Mouse (Mus musculus): ENCODE data around the gene Btrc. TPM values are rescaled to one million over a fixed set of nuclear protein-coding genes. Genes with fewer than 3 reads are reported as not detected.

Btrc gene
- polyA plus RNA-seq, 1 experiment from 2014 or later = 65.1 TPM

DNA sequence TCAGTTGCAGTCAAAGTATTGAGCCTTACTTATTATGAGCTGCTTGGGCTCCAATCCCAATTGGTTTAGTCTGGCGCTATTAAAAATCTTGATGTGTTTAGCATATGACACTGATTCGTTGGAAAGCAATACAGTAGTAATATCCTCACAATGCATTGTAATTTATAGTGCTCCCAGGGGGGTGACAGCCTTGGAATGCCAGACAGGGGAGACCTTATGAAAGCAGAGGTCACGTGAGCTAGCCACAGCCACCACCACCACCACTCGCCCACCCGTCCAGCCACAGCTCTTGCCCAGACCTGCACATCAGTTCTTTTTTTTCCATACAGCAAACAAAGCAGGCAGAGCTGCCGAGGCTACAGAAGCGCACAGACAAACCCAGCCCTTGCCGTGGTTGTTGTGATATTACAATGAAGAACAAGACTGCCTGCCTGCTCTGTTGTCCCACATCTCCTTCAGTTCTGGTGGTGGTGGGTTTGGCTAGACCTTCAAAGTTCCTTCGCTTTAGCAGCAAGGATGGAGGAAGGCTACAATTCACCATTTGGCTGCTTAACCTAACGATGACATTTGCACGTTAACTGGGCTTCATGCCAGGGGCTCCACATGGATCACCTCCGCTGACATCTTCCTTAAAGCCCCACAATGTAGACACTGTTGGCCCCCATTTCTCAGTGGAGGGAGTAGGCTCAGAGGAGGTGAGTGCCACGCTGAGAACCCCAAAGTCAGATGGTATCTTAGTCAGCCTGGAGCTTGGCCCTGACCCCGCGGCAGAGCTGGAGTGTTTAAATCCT lies 202.6 kb downstream of the Btrc start:
- no peak overlapping the region for H3K9ac ChIP-seq (replicated peaks; ENCODE audit: low read depth, low read length)
- no peak for ATAC-seq
- H3K4me3 ChIP-seq (replicated peaks; ENCODE audit: low read length) = no peak overlapping the region
- H3K9me3 ChIP-seq (ENCODE audit: control insufficient read depth, low read length) = no peaks in the 10 kb centered on the region
- no peaks in the 10 kb centered on the region for H3K36me3 ChIP-seq (ENCODE audit: control insufficient read depth, insufficient read depth)
- H3K27me3 ChIP-seq (replicated peaks; ENCODE audit: control insufficient read depth, insufficient read depth, low read length) = no peaks in the 10 kb centered on the region
- no peak overlapping the region for H3K27ac ChIP-seq (ENCODE audit: low read length)
- H3K4me2 ChIP-seq (ENCODE audit: low read length) = no peak overlapping the region
- WGBS = 53% methylated on average over 15 of the region's 15 CpGs
- peaks cover 10% of the 10 kb centered on the region for H3K4me1 ChIP-seq (replicated peaks; ENCODE audit: control insufficient read depth, insufficient read depth, low read length)

DNA sequence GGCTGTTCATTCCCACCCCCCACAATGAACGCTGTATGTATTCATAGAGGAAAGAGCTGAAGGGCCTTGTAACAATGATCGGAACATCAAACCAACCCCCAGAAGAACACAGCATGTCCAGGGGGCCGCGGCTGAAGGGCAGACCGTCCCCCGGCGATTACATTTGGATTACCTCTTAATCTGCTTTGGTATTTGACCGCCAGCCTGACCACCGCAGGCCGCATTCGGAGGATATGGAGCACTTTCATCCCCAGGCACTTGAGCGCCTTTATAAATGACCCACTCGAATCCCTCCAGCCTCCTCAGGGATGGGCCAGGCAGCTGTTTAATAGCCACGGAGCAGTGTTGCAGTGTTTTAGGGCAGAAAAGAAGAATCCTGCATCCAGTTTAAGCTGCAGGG lies 203.8 kb downstream of the Btrc start:
- Histone ChIP-seq H3K4me2 (ENCODE audit: low read length) (no peak overlapping the region), H3K27ac (ENCODE audit: low read length) (no peak overlapping the region), H3K36me3 (ENCODE audit: control insufficient read depth, insufficient read depth) (no peaks in the 10 kb centered on the region; the same call in 1 of the 2 replicates), H3K4me3 (replicated peaks; ENCODE audit: low read length) (no peak overlapping the region), H3K27me3 (replicated peaks; ENCODE audit: control insufficient read depth, insufficient read depth, low read length) (no peaks in the 10 kb centered on the region), H3K4me1 (replicated peaks; ENCODE audit: control insufficient read depth, insufficient read depth, low read length) (peaks cover 7% of the 10 kb centered on the region), H3K9me3 (ENCODE audit: control insufficient read depth, low read length) (no peaks in the 10 kb centered on the region), H3K9ac (replicated peaks; ENCODE audit: low read depth, low read length) (no peak overlapping the region)
- WGBS = 11% methylated on average over 14 of the region's 14 CpGs
- ATAC-seq = no peak

DNA sequence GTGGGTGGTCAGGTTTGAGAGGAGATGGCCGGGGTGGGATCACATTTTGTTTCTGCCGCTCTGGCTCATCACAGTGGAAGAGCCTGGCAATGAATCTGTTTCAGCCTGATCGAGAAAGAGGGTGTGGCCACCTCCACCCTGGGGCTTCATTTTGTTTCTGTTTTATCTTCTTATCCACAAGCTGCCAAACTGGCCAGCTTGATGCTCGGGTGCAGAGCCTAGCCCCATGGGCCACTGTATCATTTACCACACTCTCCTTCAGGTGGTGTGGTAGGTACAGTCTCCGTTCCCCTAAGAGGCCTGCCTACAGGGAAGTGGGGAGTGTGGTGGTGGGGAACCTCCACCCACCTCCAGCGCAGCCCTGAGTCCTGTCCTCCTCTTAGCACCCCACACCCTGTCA lies 209.5 kb downstream of the Btrc start:
- peaks cover 11% of the 10 kb centered on the region for H3K36me3 ChIP-seq (ENCODE audit: control insufficient read depth, insufficient read depth)
- no peaks in the 10 kb centered on the region for H3K4me1 ChIP-seq (replicated peaks; ENCODE audit: control insufficient read depth, insufficient read depth, low read length)
- 81% methylated on average over 6 of the region's 6 CpGs for WGBS
- no peak overlapping the region for H3K4me2 ChIP-seq (ENCODE audit: low read length)
- no peaks in the 10 kb centered on the region for H3K9me3 ChIP-seq (ENCODE audit: control insufficient read depth, low read length)
- no peaks in the 10 kb centered on the region for H3K27me3 ChIP-seq (replicated peaks; ENCODE audit: control insufficient read depth, insufficient read depth, low read length)
- no peak overlapping the region for H3K4me3 ChIP-seq (replicated peaks; ENCODE audit: low read length)
- no peak for ATAC-seq
- no peak overlapping the region for H3K9ac ChIP-seq (replicated peaks; ENCODE audit: low read depth, low read length)
- no peak overlapping the region for H3K27ac ChIP-seq (ENCODE audit: low read length)

DNA sequence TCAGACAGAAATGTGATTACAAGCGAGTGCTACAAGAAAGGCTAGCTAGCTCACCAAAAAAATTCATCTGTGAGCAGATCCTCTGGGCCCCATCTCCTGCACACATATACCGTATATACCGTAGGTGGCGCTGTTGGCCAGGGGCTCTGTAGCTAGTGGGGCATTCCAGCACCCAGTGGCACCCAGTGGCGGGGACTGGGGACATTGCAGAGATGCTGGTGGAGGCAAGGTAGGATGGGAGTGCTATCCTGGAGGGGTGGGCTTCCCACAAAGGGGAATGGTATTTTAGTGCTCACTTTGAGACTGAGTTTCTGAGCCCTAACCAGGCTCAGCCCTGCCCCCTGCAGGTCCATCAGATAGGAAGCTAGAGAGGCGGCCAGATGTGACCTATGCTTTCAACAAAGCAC lies 210.3 kb downstream of the Btrc start:
- WGBS = 23% methylated on average over 6 of the region's 6 CpGs

DNA sequence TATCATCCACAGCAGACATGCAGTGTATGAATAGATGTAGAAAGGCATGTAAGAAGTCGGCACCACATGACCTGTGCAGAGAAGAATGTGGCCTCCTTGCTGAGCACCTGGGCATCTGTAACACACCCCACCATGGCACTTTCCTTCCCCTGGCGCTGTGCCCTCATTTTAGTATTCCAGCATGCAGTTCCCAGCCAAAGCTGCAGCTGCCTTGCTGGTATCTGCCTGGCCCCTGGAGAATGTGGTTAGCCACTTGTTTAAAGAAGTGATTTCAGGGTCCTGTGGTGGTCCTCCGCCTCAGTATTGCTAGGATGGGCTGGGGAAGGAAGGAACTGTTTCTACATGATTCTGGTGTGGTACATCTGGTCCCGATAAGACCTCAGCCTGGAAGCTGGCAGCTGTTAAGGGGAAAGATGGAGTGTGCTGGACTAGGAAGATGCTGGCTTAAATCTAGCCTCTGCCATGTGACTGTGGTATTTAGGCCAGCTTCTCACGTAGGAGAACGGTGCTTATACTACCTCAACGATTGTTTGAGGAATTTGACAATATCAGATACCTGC lies 210.9 kb downstream of the Btrc start:
- WGBS = 75% methylated on average over 7 of the region's 7 CpGs
- H3K27me3 ChIP-seq (replicated peaks; ENCODE audit: control insufficient read depth, insufficient read depth, low read length) = no peaks in the 10 kb centered on the region

More for the DNA sequence above, 210.3 kb downstream of the Btrc start:
- Histone ChIP-seq H3K27ac (ENCODE audit: low read length) (no peak overlapping the region), H3K27me3 (replicated peaks; ENCODE audit: control insufficient read depth, insufficient read depth, low read length) (no peaks in the 10 kb centered on the region), H3K4me1 (replicated peaks; ENCODE audit: control insufficient read depth, insufficient read depth, low read length) (no peaks in the 10 kb centered on the region), H3K4me3 (replicated peaks; ENCODE audit: low read length) (no peak overlapping the region), H3K4me2 (ENCODE audit: low read length) (no peak overlapping the region), H3K9me3 (ENCODE audit: control insufficient read depth, low read length) (no peaks in the 10 kb centered on the region), H3K36me3 (ENCODE audit: control insufficient read depth, insufficient read depth) (peaks cover 11% of the 10 kb centered on the region), H3K9ac (replicated peaks; ENCODE audit: low read depth, low read length) (no peak overlapping the region)
- peak; percentile 57 for ATAC-seq

DNA sequence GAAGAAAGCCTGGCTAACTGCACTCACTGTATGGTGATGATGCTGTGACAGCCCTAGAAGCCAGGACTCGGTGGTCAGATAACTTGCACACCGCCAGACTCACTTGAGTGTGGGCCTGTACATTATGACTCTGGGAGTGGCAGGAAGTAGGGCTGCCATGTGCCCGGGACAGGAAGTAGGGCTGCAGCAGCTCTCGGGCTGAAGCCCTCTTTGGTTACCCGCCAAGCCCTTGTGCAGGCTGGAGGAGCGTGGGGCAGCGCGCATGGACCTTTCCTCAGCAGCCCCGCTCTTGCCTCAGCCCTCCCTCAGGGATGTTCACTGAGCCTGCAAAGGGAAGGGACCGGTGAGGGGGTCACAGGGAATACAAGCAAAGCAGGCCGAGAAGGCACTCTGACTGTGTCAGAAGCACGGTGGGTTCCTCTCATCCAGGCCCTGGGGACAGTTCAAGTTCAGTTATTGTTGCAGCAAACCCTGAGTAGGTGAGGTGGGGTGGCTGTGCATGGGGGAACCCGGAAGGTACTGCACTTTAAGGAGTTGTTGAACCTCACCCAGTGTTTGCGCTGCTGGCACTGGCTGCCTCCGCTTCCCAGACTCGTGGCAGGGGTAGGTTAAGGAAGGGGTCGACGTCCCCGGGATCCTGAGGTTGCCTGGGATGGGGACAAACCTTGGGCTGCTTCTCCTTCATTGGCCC lies 211.6 kb downstream of the Btrc start:
- Histone ChIP-seq H3K9me3 (ENCODE audit: control insufficient read depth, low read length) (no peaks in the 10 kb centered on the region), H3K36me3 (ENCODE audit: control insufficient read depth, insufficient read depth) (peaks cover 11% of the 10 kb centered on the region), H3K27ac (ENCODE audit: low read length) (no peak overlapping the region), H3K9ac (replicated peaks; ENCODE audit: low read depth, low read length) (no peak overlapping the region), H3K27me3 (replicated peaks; ENCODE audit: control insufficient read depth, insufficient read depth, low read length) (no peaks in the 10 kb centered on the region), H3K4me3 (replicated peaks; ENCODE audit: low read length) (no peak overlapping the region), H3K4me2 (ENCODE audit: low read length) (no peak overlapping the region), H3K4me1 (replicated peaks; ENCODE audit: control insufficient read depth, insufficient read depth, low read length) (no peaks in the 10 kb centered on the region)
- ATAC-seq = no peak
- 64% methylated on average over 19 of the region's 19 CpGs for WGBS

More for the DNA sequence above, 210.9 kb downstream of the Btrc start:
- Histone ChIP-seq H3K4me3 (replicated peaks; ENCODE audit: low read length) (no peak overlapping the region), H3K4me2 (ENCODE audit: low read length) (no peak overlapping the region), H3K9ac (replicated peaks; ENCODE audit: low read depth, low read length) (no peak overlapping the region), H3K27ac (ENCODE audit: low read length) (no peak overlapping the region), H3K36me3 (ENCODE audit: control insufficient read depth, insufficient read depth) (peaks cover 11% of the 10 kb centered on the region), H3K9me3 (ENCODE audit: control insufficient read depth, low read length) (no peaks in the 10 kb centered on the region), H3K4me1 (replicated peaks; ENCODE audit: control insufficient read depth, insufficient read depth, low read length) (no peaks in the 10 kb centered on the region)
- no peak for ATAC-seq

DNA sequence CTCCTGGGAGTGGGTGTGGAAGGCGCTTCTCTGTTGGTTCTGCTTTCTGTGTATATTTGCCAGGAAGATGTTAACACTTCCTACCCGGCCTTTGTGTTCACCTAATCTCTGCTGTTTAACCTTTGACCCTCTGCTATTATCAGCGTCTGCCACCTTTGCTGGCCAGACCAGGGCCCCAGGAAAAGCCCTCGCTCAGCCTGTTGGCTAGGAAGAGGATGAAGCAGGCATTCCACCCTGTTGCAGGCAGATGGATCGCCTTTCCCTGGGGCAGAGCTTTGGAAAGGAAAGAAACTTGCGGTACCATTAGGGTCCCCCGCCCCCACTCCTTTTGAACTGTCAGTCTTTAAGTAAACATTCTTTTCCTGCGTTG lies 212.1 kb downstream of the Btrc start:
- H3K4me2 ChIP-seq (ENCODE audit: low read length) = no peak overlapping the region
- H3K4me3 ChIP-seq (replicated peaks; ENCODE audit: low read length) = no peak overlapping the region
- H3K9me3 ChIP-seq (ENCODE audit: control insufficient read depth, low read length) = no peaks in the 10 kb centered on the region
- no peak for ATAC-seq
- no peak overlapping the region for H3K9ac ChIP-seq (replicated peaks; ENCODE audit: low read depth, low read length)
- H3K36me3 ChIP-seq (ENCODE audit: control insufficient read depth, insufficient read depth) = peaks cover 11% of the 10 kb centered on the region
- WGBS = 18% methylated on average over 8 of the region's 8 CpGs
- no peak overlapping the region for H3K27ac ChIP-seq (ENCODE audit: low read length)
- H3K4me1 ChIP-seq (replicated peaks; ENCODE audit: control insufficient read depth, insufficient read depth, low read length) = 0 out of 2 replicates have a peak, but pooled peaks cover 2% of the 10 kb centered on the region
- H3K27me3 ChIP-seq (replicated peaks; ENCODE audit: control insufficient read depth, insufficient read depth, low read length) = no peaks in the 10 kb centered on the region

DNA sequence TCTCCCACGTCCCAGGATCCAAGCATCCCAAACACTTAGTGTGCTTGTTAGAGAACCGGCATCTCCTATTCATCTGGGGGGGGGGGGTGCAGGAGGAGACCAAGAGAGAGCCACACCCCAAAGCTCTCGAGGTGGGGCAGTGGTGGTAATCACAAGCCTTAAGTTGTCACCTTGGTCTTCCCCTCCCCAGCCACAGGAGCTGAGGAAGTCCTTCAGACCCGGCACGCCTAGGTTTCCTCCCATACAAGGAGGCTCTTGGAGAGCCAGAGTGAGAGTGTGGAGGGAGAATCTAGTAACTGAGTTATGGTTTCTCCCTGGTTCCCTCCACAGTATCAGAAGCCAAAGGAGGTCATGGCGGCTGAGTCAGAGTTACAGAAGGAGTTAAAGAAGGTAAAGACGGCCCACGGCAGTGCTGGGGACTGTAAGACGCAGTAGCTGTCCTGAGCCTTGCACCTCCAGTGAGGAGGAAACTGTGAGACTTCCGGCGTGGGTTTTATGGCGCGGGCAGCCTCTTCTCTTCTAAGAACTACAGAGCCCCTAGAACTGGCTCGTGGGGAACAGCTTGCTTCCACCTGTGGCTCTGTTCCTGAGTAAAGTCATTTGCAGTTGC lies 213.7 kb downstream of the Btrc start:
- H3K4me2 ChIP-seq (ENCODE audit: low read length) = no peak overlapping the region
- no peak overlapping the region for H3K27ac ChIP-seq (ENCODE audit: low read length)
- H3K27me3 ChIP-seq (replicated peaks; ENCODE audit: control insufficient read depth, insufficient read depth, low read length) = no peaks in the 10 kb centered on the region
- 88% methylated on average over 14 of the region's 14 CpGs for WGBS
- no peak overlapping the region for H3K4me3 ChIP-seq (replicated peaks; ENCODE audit: low read length)
- peaks cover 3% of the 10 kb centered on the region; the same call in 1 of the 2 replicates for H3K9me3 ChIP-seq (ENCODE audit: control insufficient read depth, low read length)
- peaks cover 11% of the 10 kb centered on the region for H3K36me3 ChIP-seq (ENCODE audit: control insufficient read depth, insufficient read depth)
- no peak overlapping the region for H3K9ac ChIP-seq (replicated peaks; ENCODE audit: low read depth, low read length)
- H3K4me1 ChIP-seq (replicated peaks; ENCODE audit: control insufficient read depth, insufficient read depth, low read length) = 0 out of 2 replicates have a peak, but pooled peaks cover 2% of the 10 kb centered on the region
- no peak for ATAC-seq

DNA sequence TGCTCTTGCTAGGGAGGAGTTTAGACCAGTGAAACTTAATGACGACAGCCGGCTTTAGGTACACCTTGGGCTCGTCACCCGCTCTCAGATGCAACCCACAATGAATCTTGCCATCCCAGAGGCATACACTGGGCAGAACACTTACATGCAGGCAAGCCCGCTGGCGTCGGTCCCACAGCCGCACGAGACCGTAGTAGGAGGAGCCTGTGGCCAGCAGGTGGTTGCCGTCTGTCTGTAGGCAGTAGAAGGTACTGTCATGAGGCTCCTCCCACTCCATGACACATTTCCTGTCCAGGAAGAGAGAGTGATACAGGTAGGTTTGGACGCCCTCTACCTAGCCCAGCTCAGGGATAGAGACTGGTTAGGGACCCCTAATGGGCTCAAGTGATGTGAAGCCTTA lies 215.4 kb downstream of the Btrc start:
- no peaks in the 10 kb centered on the region for H3K27me3 ChIP-seq (replicated peaks; ENCODE audit: control insufficient read depth, insufficient read depth, low read length)
- no peak for ATAC-seq
- WGBS = 91% methylated on average over 12 of the region's 12 CpGs

More for the DNA sequence above, 215.4 kb downstream of the Btrc start:
- peaks cover 8% of the 10 kb centered on the region for H3K36me3 ChIP-seq (ENCODE audit: control insufficient read depth, insufficient read depth)
- H3K9me3 ChIP-seq (ENCODE audit: control insufficient read depth, low read length) = peaks cover 3% of the 10 kb centered on the region; the same call in 1 of the 2 replicates
- no peak overlapping the region for H3K4me2 ChIP-seq (ENCODE audit: low read length)
- no peak overlapping the region for H3K27ac ChIP-seq (ENCODE audit: low read length)
- no peak overlapping the region for H3K9ac ChIP-seq (replicated peaks; ENCODE audit: low read depth, low read length)
- H3K4me3 ChIP-seq (replicated peaks; ENCODE audit: low read length) = no peak overlapping the region
- H3K4me1 ChIP-seq (replicated peaks; ENCODE audit: control insufficient read depth, insufficient read depth, low read length) = 0 out of 2 replicates have a peak, but pooled peaks cover 2% of the 10 kb centered on the region
